Mouse (Mus musculus) heart, embryonic 15.5 days (tissue): Measurements from ENCODE around the gene Ikzf2. TPM values are rescaled to one million over a fixed set of nuclear protein-coding genes. Genes with fewer than 3 reads are reported as not detected.

ENCODE experiments used
- ATAC-seq: fragments of 200-750 bp; cut with Nextera tagmentation; replicated peaks from 2 replicates; pipeline ENCODE4 v1.8.0; 2017; ENCODE audit warnings: low read depth, moderate TSS enrichment; ENCODE audit not compliant: insufficient number of reproducible peaks, insufficient read depth, low FRiP score
- H3K27ac ChIP-seq: fragments of 300-500 bp; sonication (generic); 2 replicates; pipeline ENCODE4 v1.5.1; 2015; ENCODE audit warnings: mild to moderate bottlenecking, inconsistent platforms
- H3K27me3 ChIP-seq: fragments of 300-500 bp; sonication (generic); 2 replicates; pipeline ENCODE4 v1.6.1; 2015; ENCODE audit warnings: inconsistent platforms
- H3K36me3 ChIP-seq: fragments of 300-500 bp; sonication (generic); 2 replicates; pipeline ENCODE4 v1.6.1; 2015; ENCODE audit warnings: mild to moderate bottlenecking, inconsistent platforms
- H3K4me1 ChIP-seq: fragments of 300-500 bp; sonication (generic); replicated peaks from 2 replicates; pipeline ENCODE4 v1.6.1; 2015; ENCODE audit warnings: inconsistent platforms
- H3K4me2 ChIP-seq: fragments of 300-500 bp; sonication (generic); 2 replicates; pipeline ENCODE4 v1.6.1; 2015; ENCODE audit warnings: inconsistent platforms, mild to moderate bottlenecking, moderate library complexity
- H3K4me3 ChIP-seq: fragments of 300-500 bp; sonication (generic); 2 replicates; pipeline ENCODE4 v1.5.1; 2015; ENCODE audit warnings: mild to moderate bottlenecking, inconsistent platforms
- H3K9ac ChIP-seq: fragments of 300-500 bp; sonication (generic); 2 replicates; pipeline ENCODE4 v1.6.1; 2015; ENCODE audit warnings: mild to moderate bottlenecking, inconsistent platforms
- H3K9me3 ChIP-seq: fragments of 300-500 bp; sonication (generic); replicated peaks from 2 replicates; pipeline ENCODE4 v1.6.1; 2016; ENCODE audit warnings: inconsistent platforms
- WGBS: fragments of 180-500 bp; shearing (Covaris S2); methylation state at CpG from one replicate; pipeline ENCODE4 v1.1.7; 2015; ENCODE audit warnings: mixed read lengths; 5-methylcytosine and 5-hydroxymethylcytosine counted together
- polyA plus RNA-seq: library from polyadenylated mRNA; unstranded; fragments of >200 nt; fragmentation: Nextera tagmentation; extraction: Ambion mirVana; gene quantifications from 2 replicates; pipeline ENCODE4 v1.2.1, GENCODE M21; 2015

Gene Ikzf2
- polyA plus RNA-seq, 1 experiment from 2014 or later: 2.3 TPM

- 45% methylated on average over 2 of the region's 2 CpGs for WGBS
- no peak overlapping the region for H3K27ac ChIP-seq
- H3K9me3 ChIP-seq: no peaks in the 10 kb centered on the region
- no peak overlapping the region for H3K4me2 ChIP-seq
- H3K4me3 ChIP-seq: no peak overlapping the region
- no peaks in the 10 kb centered on the region for H3K27me3 ChIP-seq
- no peaks in the 10 kb centered on the region for H3K4me1 ChIP-seq
- H3K36me3 ChIP-seq: no peaks in the 10 kb centered on the region
- H3K9ac ChIP-seq: no peak overlapping the region
- no peak for ATAC-seq
These were observed 101.5 kb downstream of the Ikzf2 start for GRCm38 (mm10) chr1:69585546-69585945.

GRCm38 (mm10) chr1:69583932-69584659, 102.9 kb downstream of the Ikzf2 start:
- Histone ChIP-seq H3K4me3 (no peak overlapping the region), H3K27me3 (no peaks in the 10 kb centered on the region), H3K27ac (no peak overlapping the region), H3K9me3 (no peaks in the 10 kb centered on the region), H3K9ac (no peak overlapping the region), H3K4me2 (no peak overlapping the region), H3K4me1 (no peaks in the 10 kb centered on the region), H3K36me3 (no peaks in the 10 kb centered on the region)
- 83% methylated on average over 5 of the region's 5 CpGs for WGBS
- ATAC-seq: no peak

GRCm38 (mm10) chr1:69578917-69579316, 108.1 kb downstream of the Ikzf2 start:
- H3K4me1 ChIP-seq: no peaks in the 10 kb centered on the region
- 81% methylated on average over 4 of the region's 4 CpGs for WGBS

GRCm38 (mm10) chr1:69559443-69560090, 127.5 kb downstream of the Ikzf2 start:
- Histone ChIP-seq H3K9ac (no peak overlapping the region), H3K4me2 (no peak overlapping the region), H3K4me3 (no peak overlapping the region), H3K27me3 (no peaks in the 10 kb centered on the region), H3K4me1 (no peaks in the 10 kb centered on the region), H3K27ac (no peak overlapping the region), H3K9me3 (no peaks in the 10 kb centered on the region), H3K36me3 (no peaks in the 10 kb centered on the region)
- ATAC-seq: no peak
- 58% methylated on average over 5 of the region's 5 CpGs for WGBS

More at GRCm38 (mm10) chr1:69578917-69579316, 108.1 kb downstream of the Ikzf2 start:
- Histone ChIP-seq H3K36me3 (no peaks in the 10 kb centered on the region), H3K4me2 (no peak overlapping the region), H3K9me3 (no peaks in the 10 kb centered on the region), H3K27me3 (no peaks in the 10 kb centered on the region), H3K27ac (no peak overlapping the region), H3K9ac (no peak overlapping the region), H3K4me3 (no peak overlapping the region)
- ATAC-seq: no peak

- H3K4me2 ChIP-seq: no peak overlapping the region
- H3K9me3 ChIP-seq: no peaks in the 10 kb centered on the region
- H3K4me3 ChIP-seq: no peak overlapping the region
- no peaks in the 10 kb centered on the region for H3K4me1 ChIP-seq
- ATAC-seq: no peak
- no peaks in the 10 kb centered on the region for H3K27me3 ChIP-seq
- H3K9ac ChIP-seq: no peak overlapping the region
- H3K36me3 ChIP-seq: no peaks in the 10 kb centered on the region
- H3K27ac ChIP-seq: no peak overlapping the region
- WGBS: 83% methylated on average over 5 of the region's 5 CpGs
These were observed 131.4 kb downstream of the Ikzf2 start for GRCm38 (mm10) chr1:69555636-69556151.

DNA sequence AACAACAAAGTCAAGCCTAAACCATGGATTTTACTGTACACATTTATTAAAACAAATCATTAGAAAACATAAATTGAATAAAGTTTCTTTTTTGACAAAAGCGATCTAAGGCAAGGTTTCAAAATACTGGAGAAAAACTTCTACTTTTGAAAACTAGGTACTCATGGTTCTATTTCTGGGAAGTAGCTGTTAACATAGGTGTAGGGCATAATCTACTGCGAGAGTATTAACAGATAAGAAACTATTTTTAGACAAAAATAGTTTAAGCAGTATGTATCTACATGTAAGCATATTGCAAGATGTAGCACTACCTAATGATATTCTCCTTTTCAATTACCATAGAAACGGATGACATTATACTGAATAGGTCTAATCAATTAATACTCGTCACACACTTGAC, 137.1 kb downstream of the Ikzf2 start:
- ATAC-seq: no peak
- Histone ChIP-seq H3K4me3 (no peak overlapping the region), H3K36me3 (no peaks in the 10 kb centered on the region), H3K27me3 (no peaks in the 10 kb centered on the region), H3K9ac (no peak overlapping the region), H3K9me3 (no peaks in the 10 kb centered on the region), H3K4me1 (peaks cover 5% of the 10 kb centered on the region), H3K4me2 (no peak overlapping the region), H3K27ac (no peak overlapping the region)
- WGBS: 71% methylated on average over 4 of the region's 4 CpGs

GRCm38 (mm10) chr1:69545885-69546253, 141.2 kb downstream of the Ikzf2 start:
- no peaks in the 10 kb centered on the region for H3K27me3 ChIP-seq
- no peak overlapping the region for H3K4me2 ChIP-seq
- H3K4me3 ChIP-seq: no peak overlapping the region
- ATAC-seq: no peak
- no peak overlapping the region for H3K27ac ChIP-seq
- 80% methylated on average over 1 of the region's 1 CpGs for WGBS
- H3K4me1 ChIP-seq: peaks cover 5% of the 10 kb centered on the region
- H3K9me3 ChIP-seq: no peaks in the 10 kb centered on the region
- no peak overlapping the region for H3K9ac ChIP-seq
- no peaks in the 10 kb centered on the region for H3K36me3 ChIP-seq

DNA sequence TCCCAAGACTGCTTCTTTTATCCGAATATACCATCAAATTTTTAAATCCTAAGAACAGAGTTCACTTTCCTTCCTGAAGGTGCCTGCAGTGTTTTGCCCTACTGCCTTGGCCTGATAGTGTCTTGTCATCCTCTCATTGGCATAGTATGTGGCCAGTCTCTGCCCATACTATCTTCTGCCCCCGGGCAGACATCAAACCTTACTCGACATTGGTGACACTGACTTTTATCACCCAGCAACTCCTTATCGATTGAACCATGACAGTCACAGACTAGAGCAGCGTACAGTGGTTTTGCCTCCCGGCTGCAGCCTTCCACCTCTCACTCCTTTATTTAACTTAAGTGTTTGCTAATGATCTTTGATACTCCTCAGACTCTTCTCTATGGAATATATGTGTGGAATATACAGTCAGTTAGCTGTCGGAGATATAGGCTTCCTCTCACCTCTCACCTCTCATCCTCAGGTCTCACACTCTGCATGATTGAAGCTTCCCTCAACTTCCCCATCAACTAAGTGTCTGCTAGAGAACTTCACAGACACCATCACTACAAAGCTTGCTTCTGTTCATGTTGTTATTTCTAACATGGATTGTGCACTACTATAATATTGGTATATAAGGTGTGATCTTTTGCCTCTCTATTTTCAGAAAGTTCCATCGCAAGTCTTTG, 141.7 kb downstream of the Ikzf2 start:
- no peak overlapping the region for H3K4me2 ChIP-seq
- no peak for ATAC-seq
- H3K36me3 ChIP-seq: no peaks in the 10 kb centered on the region
- 76% methylated on average over 8 of the region's 8 CpGs for WGBS
- H3K9ac ChIP-seq: no peak overlapping the region
- H3K9me3 ChIP-seq: no peaks in the 10 kb centered on the region
- H3K27ac ChIP-seq: no peak overlapping the region
- H3K4me3 ChIP-seq: no peak overlapping the region
- no peaks in the 10 kb centered on the region for H3K27me3 ChIP-seq
- peaks cover 5% of the 10 kb centered on the region for H3K4me1 ChIP-seq

DNA sequence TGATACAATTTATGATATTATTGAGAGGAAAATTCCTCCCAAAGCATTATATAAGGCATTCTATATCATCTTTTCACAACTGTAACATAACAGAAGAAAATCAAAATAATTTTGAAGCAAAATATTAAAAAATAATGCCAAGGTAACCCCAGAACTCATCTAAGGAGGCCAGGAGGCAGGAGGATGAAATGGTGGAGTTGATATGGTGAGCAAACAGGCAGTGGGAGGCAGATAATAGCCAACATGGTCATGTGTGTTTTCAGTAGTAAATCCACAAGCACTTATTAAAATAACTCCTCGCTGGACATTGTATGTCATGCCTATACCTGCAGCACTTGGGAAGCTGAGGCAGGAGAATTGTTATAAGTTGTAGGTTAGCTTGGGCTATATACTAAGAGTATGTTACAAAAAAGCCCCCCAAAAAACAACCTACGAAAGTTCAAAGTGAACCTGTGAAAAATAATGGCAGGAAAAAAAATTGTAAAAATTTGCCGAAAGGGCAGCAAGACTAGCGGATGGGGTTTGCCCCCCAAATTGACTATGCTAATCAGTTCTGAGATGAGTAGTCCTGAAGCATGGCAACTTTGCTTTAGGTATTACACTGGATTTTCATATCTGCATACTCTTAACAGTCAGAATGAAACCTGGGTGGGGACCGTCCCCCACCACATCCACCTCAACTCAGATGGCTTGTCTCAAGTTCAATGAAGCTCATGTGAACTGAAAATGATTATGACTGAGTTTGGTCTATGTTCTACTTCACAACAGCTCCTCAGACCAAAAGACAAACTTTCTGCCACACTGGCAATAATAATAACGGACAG, 143.1 kb downstream of the Ikzf2 start:
- no peak for ATAC-seq
- Histone ChIP-seq H3K9ac (no peak overlapping the region), H3K27me3 (no peaks in the 10 kb centered on the region), H3K4me1 (peaks cover 5% of the 10 kb centered on the region), H3K4me2 (no peak overlapping the region), H3K9me3 (no peaks in the 10 kb centered on the region), H3K27ac (no peak overlapping the region), H3K36me3 (no peaks in the 10 kb centered on the region), H3K4me3 (no peak overlapping the region)
- 90% methylated on average over 6 of the region's 6 CpGs for WGBS

DNA sequence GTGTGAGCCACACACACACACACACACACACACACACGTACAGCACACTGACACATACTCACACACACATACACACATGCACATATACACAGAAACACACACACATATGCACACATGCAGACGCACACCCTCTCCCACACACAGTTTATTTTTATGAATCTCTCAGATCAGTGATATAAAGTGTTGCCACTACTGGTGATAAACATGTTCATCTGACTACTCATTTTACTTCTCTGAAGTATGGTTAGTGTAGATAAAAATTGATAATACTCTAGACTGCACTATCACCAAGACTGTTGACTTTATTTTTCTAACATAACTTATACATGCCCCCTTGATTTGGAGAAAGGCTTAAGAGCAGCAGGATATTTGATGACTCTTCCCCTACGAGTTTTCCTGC, 144.5 kb downstream of the Ikzf2 start:
- H3K9ac ChIP-seq: no peak overlapping the region
- H3K4me3 ChIP-seq: no peak overlapping the region
- 71% methylated on average over 3 of the region's 3 CpGs for WGBS
- peaks cover 3% of the 10 kb centered on the region for H3K4me1 ChIP-seq
- H3K9me3 ChIP-seq: no peaks in the 10 kb centered on the region
- H3K36me3 ChIP-seq: no peaks in the 10 kb centered on the region
- no peak overlapping the region for H3K27ac ChIP-seq
- ATAC-seq: no peak
- no peaks in the 10 kb centered on the region for H3K27me3 ChIP-seq
- no peak overlapping the region for H3K4me2 ChIP-seq

DNA sequence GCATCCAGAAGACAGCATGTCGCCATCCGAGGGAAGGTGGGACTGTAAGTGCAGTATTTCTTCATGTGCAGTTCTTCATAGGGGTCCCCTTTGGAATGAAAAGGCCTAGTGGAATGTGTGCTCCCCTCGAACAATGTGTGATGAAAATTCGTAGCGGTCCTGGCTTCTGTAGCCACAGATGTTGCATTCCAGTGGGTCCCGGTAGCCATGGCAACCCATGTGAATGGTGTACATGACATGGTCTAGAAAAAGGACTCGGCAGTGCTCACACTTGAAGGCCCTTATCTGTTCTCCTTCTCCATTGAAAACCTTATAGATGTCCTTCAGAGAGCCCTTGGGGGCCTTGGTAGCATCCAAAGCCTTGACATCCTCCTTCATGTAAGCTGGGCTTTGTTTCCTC, 148.4 kb downstream of the Ikzf2 start:
- Histone ChIP-seq H3K36me3 (no peaks in the 10 kb centered on the region), H3K27ac (no peak overlapping the region), H3K4me2 (no peak overlapping the region), H3K9me3 (no peaks in the 10 kb centered on the region), H3K4me1 (no peaks in the 10 kb centered on the region), H3K27me3 (no peaks in the 10 kb centered on the region), H3K4me3 (no peak overlapping the region), H3K9ac (no peak overlapping the region)
- 82% methylated on average over 7 of the region's 7 CpGs for WGBS
- no peak for ATAC-seq
